Mouse (Mus musculus) forebrain, embryonic 11.5 days (tissue): Measurements from ENCODE around the gene Cxcl13. TPM values are rescaled to one million over a fixed set of nuclear protein-coding genes. Genes with fewer than 3 reads are reported as not detected.
A peak's percentile ranks its signal among the peaks of the same experiment; 100 is the strongest.

ENCODE experiments used
- ATAC-seq: fragments of 200-750 bp; cut with Nextera tagmentation; replicated peaks from 2 replicates; pipeline ENCODE4 v1.8.0; 2017; ENCODE audit warnings: moderate TSS enrichment; ENCODE audit not compliant: low FRiP score
- DNase-seq: peaks from one replicate; pipeline ENCODE4 v3.0.0-alpha.2; 2017; ENCODE audit warnings: low spot score
- H3K27ac ChIP-seq: fragments of 300-500 bp; sonication (generic); 2 replicates; pipeline ENCODE4 v1.5.1; 2014; ENCODE audit warnings: low read depth, low read length
- H3K27me3 ChIP-seq: fragments of 300-500 bp; sonication (generic); 2 replicates; pipeline ENCODE4 v1.6.1; 2014; ENCODE audit warnings: mild to moderate bottlenecking, low read length, mixed read lengths; ENCODE audit not compliant: control insufficient read depth, insufficient read depth
- H3K36me3 ChIP-seq: fragments of 300-500 bp; sonication (generic); 2 replicates; pipeline ENCODE4 v1.6.1; 2014; ENCODE audit warnings: mild to moderate bottlenecking, low read length, moderate library complexity, mixed read lengths; ENCODE audit not compliant: control insufficient read depth, insufficient read depth
- H3K4me1 ChIP-seq: fragments of 300-500 bp; sonication (generic); replicated peaks from 2 replicates; pipeline ENCODE4 v1.6.1; 2014; ENCODE audit warnings: low read length, mixed read lengths; ENCODE audit not compliant: control insufficient read depth, insufficient read depth
- H3K4me2 ChIP-seq: fragments of 300-500 bp; sonication (generic); 2 replicates; pipeline ENCODE4 v1.6.1; 2014; ENCODE audit warnings: low read depth, mild to moderate bottlenecking, low read length, moderate library complexity, mixed read lengths; ENCODE audit not compliant: severe bottlenecking
- H3K4me3 ChIP-seq: fragments of 300-500 bp; sonication (generic); 2 replicates; pipeline ENCODE4 v1.5.1; 2014; ENCODE audit warnings: low read depth, low read length
- H3K9ac ChIP-seq: fragments of 300-500 bp; sonication (generic); 2 replicates; pipeline ENCODE4 v1.6.1; 2014; ENCODE audit warnings: low read length
- H3K9me3 ChIP-seq: fragments of 300-500 bp; sonication (generic); 2 replicates; pipeline ENCODE4 v1.6.1; 2016; ENCODE audit warnings: low read length, mixed read lengths; ENCODE audit not compliant: control insufficient read depth
- WGBS: fragments of 180-500 bp; shearing (Covaris S2); extraction: QIAGEN DNeasy Blood & Tissue Kit; methylation state at CpG from one replicate; pipeline ENCODE4 v1.1.7; 2014; 5-methylcytosine and 5-hydroxymethylcytosine counted together
- polyA plus RNA-seq: library from polyadenylated mRNA; unstranded; fragments of >200 nt; fragmentation: Nextera tagmentation; extraction: Ambion mirVana; gene quantifications from 2 replicates; pipeline ENCODE4 v1.2.1, GENCODE M21; 2014

Gene Cxcl13
- polyA plus RNA-seq, 1 experiment from 2014 or later, result 1.2 TPM

GRCm38 (mm10) chr5:95938044-95938625 is 18.6 kb upstream of the Cxcl13 start:
- H3K4me2 ChIP-seq, result no peak overlapping the region
- no peaks in the 10 kb centered on the region for H3K4me1 ChIP-seq
- H3K9ac ChIP-seq, result no peak overlapping the region
- no peaks in the 10 kb centered on the region for H3K27me3 ChIP-seq
- H3K9me3 ChIP-seq, result no peaks in the 10 kb centered on the region
- DNase-seq (no peak), ATAC-seq (no peak)
- no peak overlapping the region for H3K4me3 ChIP-seq
- 82% methylated on average over 11 of the region's 11 CpGs for WGBS
- H3K36me3 ChIP-seq, result no peaks in the 10 kb centered on the region
- no peak overlapping the region for H3K27ac ChIP-seq

GRCm38 (mm10) chr5:95940682-95941221 is 16.0 kb upstream of the Cxcl13 start:
- H3K27ac ChIP-seq, result no peak overlapping the region
- no peak overlapping the region for H3K4me2 ChIP-seq
- H3K4me1 ChIP-seq, result no peaks in the 10 kb centered on the region
- H3K27me3 ChIP-seq, result no peaks in the 10 kb centered on the region
- DNase-seq (no peak), ATAC-seq (no peak)
- whole genome bisulfite sequencing, result 60% methylated on average over 4 of the region's 4 CpGs
- no peaks in the 10 kb centered on the region for H3K9me3 ChIP-seq
- H3K9ac ChIP-seq, result no peak overlapping the region
- H3K4me3 ChIP-seq, result no peak overlapping the region
- no peaks in the 10 kb centered on the region for H3K36me3 ChIP-seq

GRCm38 (mm10) chr5:95941562-95941961 is 15.2 kb upstream of the Cxcl13 start:
- H3K27me3 ChIP-seq, result no peaks in the 10 kb centered on the region
- no peaks in the 10 kb centered on the region for H3K9me3 ChIP-seq
- no peak for DNase-seq
- no peak overlapping the region for H3K4me3 ChIP-seq
- H3K27ac ChIP-seq, result no peak overlapping the region
- ATAC-seq, result no peak
- 86% methylated on average over 7 of the region's 7 CpGs for WGBS
- H3K36me3 ChIP-seq, result no peaks in the 10 kb centered on the region
- H3K9ac ChIP-seq, result no peak overlapping the region
- no peaks in the 10 kb centered on the region for H3K4me1 ChIP-seq
- no peak overlapping the region for H3K4me2 ChIP-seq

GRCm38 (mm10) chr5:95945120-95945519 is 11.6 kb upstream of the Cxcl13 start:
- no peak for ATAC-seq
- 70% methylated on average over 3 of the region's 3 CpGs for WGBS
- Histone ChIP-seq H3K9ac (no peak overlapping the region), H3K4me3 (no peak overlapping the region), H3K27me3 (no peaks in the 10 kb centered on the region), H3K9me3 (no peaks in the 10 kb centered on the region), H3K4me1 (no peaks in the 10 kb centered on the region), H3K27ac (no peak overlapping the region), H3K4me2 (no peak overlapping the region), H3K36me3 (no peaks in the 10 kb centered on the region)
- no peak for DNase-seq

GRCm38 (mm10) chr5:95946344-95946743 is 10.4 kb upstream of the Cxcl13 start:
- H3K27me3 ChIP-seq, result no peaks in the 10 kb centered on the region
- no peaks in the 10 kb centered on the region for H3K9me3 ChIP-seq
- DNase-seq (no peak), ATAC-seq (no peak)
- no peak overlapping the region for H3K4me2 ChIP-seq
- WGBS, result 59% methylated on average over 2 of the region's 2 CpGs
- no peaks in the 10 kb centered on the region for H3K36me3 ChIP-seq
- no peak overlapping the region for H3K4me3 ChIP-seq
- H3K9ac ChIP-seq, result no peak overlapping the region
- no peaks in the 10 kb centered on the region for H3K4me1 ChIP-seq
- H3K27ac ChIP-seq, result no peak overlapping the region

- no peak for DNase-seq
- ATAC-seq, result no peak
- Histone ChIP-seq H3K9me3 (no peaks in the 10 kb centered on the region), H3K4me2 (no peak overlapping the region), H3K4me3 (no peak overlapping the region), H3K27ac (no peak overlapping the region), H3K36me3 (no peaks in the 10 kb centered on the region), H3K9ac (no peak overlapping the region), H3K4me1 (no peaks in the 10 kb centered on the region), H3K27me3 (no peaks in the 10 kb centered on the region)
- WGBS, result 81% methylated on average over 3 of the region's 3 CpGs
These were observed 8.1 kb upstream of the Cxcl13 start for GRCm38 (mm10) chr5:95948641-95949040.

GRCm38 (mm10) chr5:95949946-95950701 is 6.6 kb upstream of the Cxcl13 start:
- ATAC-seq (no peak), DNase-seq (peak; percentile 65)
- Histone ChIP-seq H3K9me3 (no peaks in the 10 kb centered on the region), H3K27me3 (no peaks in the 10 kb centered on the region), H3K36me3 (no peaks in the 10 kb centered on the region), H3K4me1 (no peaks in the 10 kb centered on the region), H3K27ac (no peak overlapping the region), H3K4me3 (no peak overlapping the region), H3K4me2 (no peak overlapping the region), H3K9ac (no peak overlapping the region)
- 53% methylated on average over 19 of the region's 19 CpGs for WGBS

GRCm38 (mm10) chr5:95964940-95965339 is 8.2 kb downstream of the Cxcl13 start:
- Histone ChIP-seq H3K27ac (no peak overlapping the region), H3K27me3 (no peaks in the 10 kb centered on the region), H3K4me2 (no peak overlapping the region), H3K4me3 (no peak overlapping the region), H3K9ac (no peak overlapping the region), H3K9me3 (no peaks in the 10 kb centered on the region), H3K4me1 (no peaks in the 10 kb centered on the region), H3K36me3 (no peaks in the 10 kb centered on the region)
- WGBS, result 72% methylated on average over 2 of the region's 2 CpGs
- ATAC-seq (no peak), DNase-seq (no peak)

GRCm38 (mm10) chr5:95966621-95967020 is 9.9 kb downstream of the Cxcl13 start:
- H3K36me3 ChIP-seq, result no peaks in the 10 kb centered on the region
- WGBS, result 56% methylated on average over 2 of the region's 2 CpGs
- DNase-seq (no peak), ATAC-seq (no peak)
- no peak overlapping the region for H3K27ac ChIP-seq
- H3K4me1 ChIP-seq, result no peaks in the 10 kb centered on the region
- H3K27me3 ChIP-seq, result no peaks in the 10 kb centered on the region
- H3K4me3 ChIP-seq, result no peak overlapping the region
- no peak overlapping the region for H3K4me2 ChIP-seq
- no peak overlapping the region for H3K9ac ChIP-seq
- H3K9me3 ChIP-seq, result no peaks in the 10 kb centered on the region
